Mouse (Mus musculus) right cerebral cortex, postnatal 14 days (tissue): Measurements from ENCODE around the gene Ager.

ENCODE experiments used
- DNase-seq: peaks from one replicate; pipeline ENCODE4 v3.0.0; 2022

Gene Ager

GRCm38 (mm10) chr17:34585877-34586771, 11.5 kb upstream of the Ager start:
- DNase-seq, result no peak

GRCm38 (mm10) chr17:34586796-34587422, 10.8 kb upstream of the Ager start:
- peak; percentile 90 for DNase-seq

DNA sequence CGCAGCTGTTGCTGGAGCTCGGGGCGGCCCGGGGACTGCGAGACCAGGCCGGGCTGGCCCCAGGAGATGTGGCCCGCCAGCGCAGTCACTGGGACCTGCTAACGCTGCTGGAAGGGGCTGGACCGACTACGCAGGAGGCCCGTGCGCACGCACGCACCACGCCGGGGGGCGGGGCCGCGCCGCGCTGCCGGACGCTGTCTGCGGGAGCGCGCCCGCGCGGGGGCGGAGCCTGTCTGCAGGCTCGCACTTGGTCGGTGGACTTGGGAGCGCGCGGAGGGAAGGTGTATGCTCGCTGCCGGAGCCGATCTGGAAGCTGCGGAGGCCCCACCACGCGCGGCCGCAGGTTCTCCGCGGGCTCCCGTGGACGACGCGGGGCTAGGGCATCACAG, 10.2 kb upstream of the Ager start:
- DNase-seq, result peak; percentile 97

DNA sequence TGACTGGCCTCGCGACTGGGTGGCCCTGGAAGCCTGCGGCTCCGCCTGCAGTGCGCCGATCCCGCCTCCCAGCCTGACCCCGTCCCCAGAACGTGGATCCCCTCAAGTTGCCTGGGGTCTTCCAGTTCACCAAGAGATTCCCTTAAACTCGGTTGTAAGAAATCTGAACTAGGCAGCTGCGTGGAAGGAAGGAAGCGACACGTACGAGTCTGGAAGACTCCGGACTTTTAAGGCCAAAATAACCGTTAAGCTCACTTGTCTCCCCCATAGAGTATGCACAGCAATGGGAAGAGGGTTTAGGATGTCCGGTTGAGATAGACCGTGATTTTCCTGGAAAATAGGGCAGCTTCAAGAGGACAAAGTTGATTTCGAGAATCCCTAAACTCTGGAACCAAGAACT, 9.8 kb upstream of the Ager start:
- no peak for DNase-seq

- DNase-seq, result no peak
Observed at GRCm38 (mm10) chr17:34588767-34589166, 8.9 kb upstream of the Ager start.

GRCm38 (mm10) chr17:34589206-34589605, 8.5 kb upstream of the Ager start:
- no peak for DNase-seq

- no peak for DNase-seq
Observed at GRCm38 (mm10) chr17:34589681-34590101, 8.0 kb upstream of the Ager start, which contains the start of gene Gpsm3. TSS of gene Gpsm3 (plus strand) at chr17:34589806.

- no peak for DNase-seq
Observed at GRCm38 (mm10) chr17:34590154-34590987, 7.3 kb upstream of the Ager start.

DNA sequence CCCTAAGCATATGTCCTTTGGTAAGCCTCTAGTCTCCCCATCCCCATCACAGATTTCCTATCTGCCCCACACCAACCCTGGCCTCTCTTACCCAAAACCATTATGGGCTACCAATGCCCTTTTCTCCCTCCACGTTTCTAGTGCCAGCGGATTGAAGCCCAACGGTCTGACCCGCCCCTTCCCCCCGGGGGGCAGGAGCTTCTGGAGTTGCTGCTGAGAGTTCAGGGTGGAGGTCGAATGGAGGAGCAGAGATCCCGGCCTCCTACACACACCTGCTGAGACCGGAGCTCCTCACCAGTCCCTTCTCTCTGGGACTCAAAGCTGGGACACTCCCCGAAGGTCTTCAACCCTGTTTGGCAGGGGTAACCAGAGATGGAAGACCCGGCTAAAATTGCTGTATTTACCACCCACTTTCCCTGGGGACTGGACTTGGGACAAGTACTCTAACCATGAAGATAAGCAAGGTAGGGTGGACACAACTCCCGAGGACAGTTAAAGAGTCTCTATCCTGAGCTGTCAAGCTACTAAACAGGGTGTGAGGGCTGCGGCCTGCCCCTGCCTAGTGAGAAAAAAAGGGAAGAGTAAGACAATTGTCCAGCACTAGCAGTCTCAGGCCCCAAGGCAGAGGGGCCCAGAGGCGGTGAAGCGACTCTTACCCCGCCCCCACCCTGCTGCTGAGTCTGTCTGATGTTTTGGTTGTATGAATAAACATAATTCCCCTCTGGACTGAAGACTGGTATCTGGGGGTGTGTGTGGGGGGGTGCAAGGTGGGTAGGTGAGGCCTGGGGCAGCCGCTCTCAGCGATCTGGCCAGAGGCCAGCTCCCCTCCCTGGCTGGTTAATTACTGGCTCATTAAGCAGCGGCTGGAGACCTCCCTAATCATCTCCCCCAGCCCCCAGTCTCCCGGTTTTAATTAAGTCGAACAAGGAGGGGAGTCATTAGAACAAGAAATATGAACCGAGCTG, 6.4 kb upstream of the Ager start, which contains the start of gene Pbx2:
Gene Pbx2, plus strand, starts transcription at position 238 of the 965 bp plus-strand sequence.
- no peak for DNase-seq

- peak; percentile 94 for DNase-seq
Observed at GRCm38 (mm10) chr17:34591994-34592375, 5.7 kb upstream of the Ager start.

GRCm38 (mm10) chr17:34592581-34593549, 4.8 kb upstream of the Ager start:
- no peak for DNase-seq

- no peak for DNase-seq
Observed at GRCm38 (mm10) chr17:34593752-34594525, 3.7 kb upstream of the Ager start.

- DNase-seq, result no peak
Observed at GRCm38 (mm10) chr17:34596098-34596497, 1.6 kb upstream of the Ager start.

GRCm38 (mm10) chr17:34599891-34600290, 2.2 kb downstream of the Ager start:
- DNase-seq, result peak; percentile 5

- no peak for DNase-seq
Observed at GRCm38 (mm10) chr17:34601796-34602195, 4.1 kb downstream of the Ager start.

- peak; percentile 99 for DNase-seq
Observed at GRCm38 (mm10) chr17:34603375-34604060, 5.9 kb downstream of the Ager start, which contains the start of gene Rnf5. TSS of gene Rnf5 (minus strand) at chr17:34603690.

- DNase-seq, result peak; percentile 98
Observed at GRCm38 (mm10) chr17:34604061-34604508, 6.4 kb downstream of the Ager start, which contains the start of gene Agpat1. TSS of gene Agpat1 (plus strand) at chr17:34604262.

DNA sequence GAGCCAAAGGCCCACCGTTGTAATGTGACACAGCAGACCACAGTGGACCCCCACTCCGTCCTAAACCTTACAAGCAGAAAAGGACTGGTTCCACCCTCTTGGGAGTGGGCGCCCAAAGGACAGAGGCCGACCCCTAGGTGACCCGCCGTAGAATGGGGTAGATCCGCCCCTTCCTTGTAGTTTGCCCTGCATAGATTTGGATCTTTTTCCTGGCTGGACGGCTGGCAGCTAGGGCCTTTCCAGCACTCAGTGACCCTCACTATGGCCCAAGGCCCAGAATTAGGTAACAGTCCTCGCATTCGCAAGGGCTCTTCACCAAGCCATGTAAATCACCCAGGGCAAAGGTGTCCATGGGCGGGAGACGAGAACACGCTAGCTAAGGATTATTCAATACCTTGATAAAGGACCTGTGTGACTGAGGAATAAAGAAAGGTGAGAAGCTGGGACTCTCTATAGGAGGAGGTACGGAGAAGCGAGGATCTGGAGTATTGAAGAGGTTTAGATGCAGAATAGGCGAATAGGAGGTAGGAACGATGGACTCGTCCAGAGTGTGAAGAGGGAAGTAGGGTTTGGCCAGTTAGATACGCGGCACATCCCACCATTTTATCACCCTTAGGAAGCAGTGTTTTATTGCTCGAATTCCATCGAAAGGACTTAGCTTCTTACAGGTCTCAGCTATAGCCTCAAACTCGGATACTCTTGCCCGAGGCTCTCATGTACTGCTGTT, 7.0 kb downstream of the Ager start:
- DNase-seq, result no peak
